Mouse (Mus musculus): ENCODE results near the gene Mrpl42.

GRCm38 (mm10) chr10:95471889-95472547, 29.7 kb downstream of the Mrpl42 start:
- no peak for TF ChIP-seq CTCF (IDR thresholded peaks at IDR 0.05; ENCODE audit: extremely low read depth, insufficient read depth, insufficient read length, insufficient replicate concordance)
- TF ChIP-seq POLR2A (IDR thresholded peaks at IDR 0.05; ENCODE audit: low read depth, low read length) = no peak
